Mouse (Mus musculus): Measurements from ENCODE around the gene Ankrd13c. TPM values are rescaled to one million over a fixed set of nuclear protein-coding genes. Genes with fewer than 3 reads are reported as not detected.
"Not testable (repeated sequence)": the region's sequence is repeated elsewhere in the genome, so short reads cannot be mapped to it uniquely, and the experiment has no call there.

Gene Ankrd13c
- 100 to 1,000 TPM; 101 to 104 TPM for total RNA-seq (2021)

- intact Hi-C loops (cut with DNase I) = loop anchor here (2.0 kb wide), 1 partner anchor 90 kb away; the partner anchor contains the start of genes Lrrc40 and Srsf11
- DNase-seq (ENCODE audit: low spot score in 2 of 2) = peak; percentile 94 to 95
These were observed at the start of gene Ankrd13c for GRCm38 (mm10) chr3:157946843-157947358. TSS of gene Ankrd13c (plus strand) at chr3:157947239.

- no peak for DNase-seq (ENCODE audit: low spot score in 2 of 2)
- intact Hi-C loops (cut with DNase I) = no loop called here
These were observed 49.4 kb upstream of the Ankrd13c start for GRCm38 (mm10) chr3:157897645-157898044.

GRCm38 (mm10) chr3:157899986-157900385 is 47.1 kb upstream of the Ankrd13c start:
- intact Hi-C loops (cut with DNase I) = no loop called here
- DNase-seq (ENCODE audit: low spot score in 2 of 2) = no peak

- intact Hi-C loops (cut with DNase I) = no loop called here
- DNase-seq (ENCODE audit: low spot score in 2 of 2) = no peak
These were observed 45.3 kb upstream of the Ankrd13c start for GRCm38 (mm10) chr3:157901721-157902120.

GRCm38 (mm10) chr3:157908166-157908565 is 38.9 kb upstream of the Ankrd13c start:
- no peak for DNase-seq (ENCODE audit: low spot score in 2 of 2)
- intact Hi-C loops (cut with DNase I) = no loop called here

- intact Hi-C loops (cut with DNase I) = no loop called here
- DNase-seq (ENCODE audit: low spot score in 2 of 2) = no peak
These were observed 36.8 kb upstream of the Ankrd13c start for GRCm38 (mm10) chr3:157910262-157910661.

- no peak for DNase-seq (ENCODE audit: low spot score in 2 of 2)
These were observed 34.9 kb upstream of the Ankrd13c start for GRCm38 (mm10) chr3:157912155-157912554.

GRCm38 (mm10) chr3:157916336-157916735 is 30.7 kb upstream of the Ankrd13c start:
- intact Hi-C loops (cut with DNase I) = no loop called here

More at GRCm38 (mm10) chr3:157912155-157912554, 34.9 kb upstream of the Ankrd13c start:
- intact Hi-C loops (cut with DNase I) = no loop called here

GRCm38 (mm10) chr3:157921376-157921775 is 25.7 kb upstream of the Ankrd13c start:
- intact Hi-C loops (cut with DNase I) = no loop called here
- no peak for DNase-seq (ENCODE audit: low spot score in 2 of 2)

More at GRCm38 (mm10) chr3:157916336-157916735, 30.7 kb upstream of the Ankrd13c start:
- no peak for DNase-seq (ENCODE audit: low spot score in 2 of 2)

- intact Hi-C loops (cut with DNase I) = no loop called here
- no peak for DNase-seq (ENCODE audit: low spot score in 2 of 2)
These were observed 23.7 kb upstream of the Ankrd13c start for GRCm38 (mm10) chr3:157923268-157923835.

GRCm38 (mm10) chr3:157924692-157925328 is 22.2 kb upstream of the Ankrd13c start, which contains the start of gene Cth:
TSS of gene Cth (minus strand) at chr3:157925077.
- intact Hi-C loops (cut with DNase I) = no loop called here
- DNase-seq (ENCODE audit: low spot score in 2 of 2) = peak; percentile 80 to 81

- intact Hi-C loops (cut with DNase I) = no loop called here
- no peak for DNase-seq (ENCODE audit: low spot score in 2 of 2)
These were observed 21.1 kb upstream of the Ankrd13c start for GRCm38 (mm10) chr3:157925706-157926510.

- intact Hi-C loops (cut with DNase I) = no loop called here
- no peak for DNase-seq (ENCODE audit: low spot score in 2 of 2)
These were observed 20.3 kb upstream of the Ankrd13c start for GRCm38 (mm10) chr3:157926761-157927160.

GRCm38 (mm10) chr3:157928731-157929130 is 18.3 kb upstream of the Ankrd13c start:
- DNase-seq (ENCODE audit: low spot score in 2 of 2) = peak in 1 of 2 experiments; percentile 8
- intact Hi-C loops (cut with DNase I) = no loop called here

- intact Hi-C loops (cut with DNase I) = no loop called here
These were observed 17.6 kb upstream of the Ankrd13c start for GRCm38 (mm10) chr3:157929417-157929816.

GRCm38 (mm10) chr3:157931592-157931991 is 15.4 kb upstream of the Ankrd13c start:
- DNase-seq (ENCODE audit: low spot score in 2 of 2) = no peak
- intact Hi-C loops (cut with DNase I) = no loop called here

More at GRCm38 (mm10) chr3:157929417-157929816, 17.6 kb upstream of the Ankrd13c start:
- DNase-seq (ENCODE audit: low spot score in 2 of 2) = no peak

- DNase-seq (ENCODE audit: low spot score in 2 of 2) = no peak
- intact Hi-C loops (cut with DNase I) = no loop called here
These were observed 15.0 kb upstream of the Ankrd13c start for GRCm38 (mm10) chr3:157932074-157932473.

GRCm38 (mm10) chr3:157933223-157933622 is 13.8 kb upstream of the Ankrd13c start:
- intact Hi-C loops (cut with DNase I); DNase-seq (ENCODE audit: low spot score in 2 of 2): not testable (repeated sequence)

GRCm38 (mm10) chr3:157934301-157934823 is 12.7 kb upstream of the Ankrd13c start:
- intact Hi-C loops (cut with DNase I) = no loop called here
- DNase-seq (ENCODE audit: low spot score in 2 of 2) = no peak

- intact Hi-C loops (cut with DNase I) = no loop called here
- no peak for DNase-seq (ENCODE audit: low spot score in 2 of 2)
These were observed 8.5 kb upstream of the Ankrd13c start for GRCm38 (mm10) chr3:157938585-157938984.
